ENCODE assay signal across 8 mouse cellular contexts in genomic region chr11:74725181-74725580, GRCm38 (mm10). TPM values are rescaled to one million over a fixed set of nuclear protein-coding genes. Genes with fewer than 3 reads are reported as not detected.
DNase-seq lines count a peak whose midpoint lies in the region; ATAC-seq and TF ChIP-seq lines count a peak whose summit lies in the region.

No protein-coding gene starts in this region.

- H3K4me3 ChIP-seq in stomach, embryonic 14.5 days (ENCODE audit: low read depth, low read length), result no peak overlapping the region
- no peak overlapping the region for H3K4me3 ChIP-seq in stomach, postnatal 0 days (ENCODE audit: low read depth, low read length)
- H3K4me3 ChIP-seq in hindbrain, embryonic 16.5 days (ENCODE audit: low read length), result no peak overlapping the region

- WGBS in stomach, embryonic 14.5 days, result 68% methylated on average over 5 of the region's 5 CpGs
- WGBS in stomach, postnatal 0 days, result 68% methylated on average over 5 of the region's 5 CpGs
- 57% methylated on average over 5 of the region's 5 CpGs for WGBS in hindbrain, embryonic 16.5 days

- peaks cover 8% of the 10 kb centered on the region for H3K4me1 ChIP-seq in stomach, embryonic 14.5 days (ENCODE audit: control insufficient read depth, insufficient read depth, low read length)
- H3K4me1 ChIP-seq in stomach, postnatal 0 days (replicated peaks; ENCODE audit: control insufficient read depth, insufficient read depth), result no peaks in the 10 kb centered on the region; the same call in 1 of the 2 replicates
- H3K4me1 ChIP-seq in hindbrain, embryonic 16.5 days (ENCODE audit: control insufficient read depth, insufficient read depth, low read depth, low read length), result peaks cover 18% of the 10 kb centered on the region

- peak; percentile 41 for DNase-seq in cerebellum, adult 11-12 months
- no peak for DNase-seq in stomach, postnatal 0 days (ENCODE audit: low spot score)
- DNase-seq in frontal cortex, postnatal 14 days (ENCODE audit: low spot score in 2 of 2), result no peak
- DNase-seq in B cell, adult 2 months, result no peak
- no peak for DNase-seq in right cerebral cortex, adult 2 months (ENCODE audit: low spot score in 2 of 2)

- H3K27me3 ChIP-seq in stomach, embryonic 14.5 days (ENCODE audit: control insufficient read depth, insufficient read depth, low read length), result no peaks in the 10 kb centered on the region
- H3K27me3 ChIP-seq in stomach, postnatal 0 days (ENCODE audit: control insufficient read depth, insufficient read depth, low read length), result no peaks in the 10 kb centered on the region
- no peaks in the 10 kb centered on the region for H3K27me3 ChIP-seq in hindbrain, embryonic 16.5 days (replicated peaks; ENCODE audit: control insufficient read depth, insufficient read depth, low read length)

- H3K27ac ChIP-seq in stomach, embryonic 14.5 days (ENCODE audit: low read length), result no peak overlapping the region
- H3K27ac ChIP-seq in stomach, postnatal 0 days (replicated peaks), result no peak overlapping the region
- peak overlapping the region; percentile 0; the same call in 1 of the 2 replicates for H3K27ac ChIP-seq in hindbrain, embryonic 16.5 days (ENCODE audit: low read depth, low read length)

- H3K9me3 ChIP-seq in stomach, embryonic 14.5 days (ENCODE audit: control insufficient read depth, low read depth, low read length), result no peaks in the 10 kb centered on the region
- H3K9me3 ChIP-seq in stomach, postnatal 0 days (ENCODE audit: control insufficient read depth, low read length), result no peaks in the 10 kb centered on the region
- no peaks in the 10 kb centered on the region for H3K9me3 ChIP-seq in hindbrain, embryonic 16.5 days (ENCODE audit: control insufficient read depth, low read length)

- no peaks in the 10 kb centered on the region for H3K36me3 ChIP-seq in stomach, embryonic 14.5 days (ENCODE audit: control insufficient read depth, insufficient read depth, low read length)
- no peaks in the 10 kb centered on the region for H3K36me3 ChIP-seq in stomach, postnatal 0 days (ENCODE audit: control insufficient read depth, insufficient read depth, low read length)
- H3K36me3 ChIP-seq in hindbrain, embryonic 16.5 days (ENCODE audit: control insufficient read depth, insufficient read depth, low read length), result no peaks in the 10 kb centered on the region

- TF ChIP-seq EP300 in stomach, postnatal 0 days (optimal IDR thresholded peaks at IDR 0.05), result no peak

- peak overlapping the region; percentile 46 for H3K4me2 ChIP-seq in stomach, embryonic 14.5 days (replicated peaks; ENCODE audit: low read depth, low read length)
- no peak overlapping the region for H3K4me2 ChIP-seq in stomach, postnatal 0 days (replicated peaks; ENCODE audit: low read depth)
- peak overlapping the region; percentile 78 for H3K4me2 ChIP-seq in hindbrain, embryonic 16.5 days (ENCODE audit: low read length)

- ATAC-seq in cerebellum, adult (ENCODE audit: insufficient number of reproducible peaks, low FRiP score, low TSS enrichment), result no peak
- no peak for ATAC-seq in stomach, embryonic 14.5 days (ENCODE audit: insufficient number of reproducible peaks, insufficient read depth, low FRiP score, low read depth)
- ATAC-seq in stomach, postnatal 0 days (ENCODE audit: low FRiP score, low TSS enrichment), result no peak
- no peak for ATAC-seq in hindbrain, embryonic 16.5 days

- H3K9ac ChIP-seq in stomach, embryonic 14.5 days (replicated peaks; ENCODE audit: low read depth, low read length), result 0 out of 2 replicates have a peak overlapping the region, but pooled peaks have one; percentile 84
- H3K9ac ChIP-seq in stomach, postnatal 0 days (ENCODE audit: low read length), result no peak overlapping the region
- H3K9ac ChIP-seq in hindbrain, embryonic 16.5 days (ENCODE audit: low read depth, low read length), result no peak overlapping the region

- TF ChIP-seq CTCF in stomach, postnatal 0 days (IDR thresholded peaks at IDR 0.05; ENCODE audit: low read depth), result no peak

RNA-seq across cellular contexts. Expression of gene Pafah1b1, which starts 0.7 kb away (rescaled TPM):
- polyA plus RNA-seq in stomach, embryonic 14.5 days (2014; fragmentation: Nextera tagmentation; extraction: Ambion mirVana), result 77.2 and 77.7 TPM in 2 replicates
- 47.5 and 51.7 TPM in 2 replicates for polyA plus RNA-seq in stomach, postnatal 0 days (2015; fragmentation: Nextera tagmentation; extraction: Ambion mirVana)
- polyA plus RNA-seq in hindbrain, embryonic 16.5 days (2015; fragmentation: Nextera tagmentation; extraction: Ambion mirVana), result 46.0 and 46.8 TPM in 2 replicates

RNA-seq across cellular contexts. Expression of gene Mettl16, which starts 45.4 kb away (rescaled TPM):
- 33.5 TPM in 2 replicates for polyA plus RNA-seq in stomach, embryonic 14.5 days (2014; fragmentation: Nextera tagmentation; extraction: Ambion mirVana)
- polyA plus RNA-seq in stomach, postnatal 0 days (2015; fragmentation: Nextera tagmentation; extraction: Ambion mirVana), result 13.4 and 13.9 TPM in 2 replicates
- polyA plus RNA-seq in hindbrain, embryonic 16.5 days (2015; fragmentation: Nextera tagmentation; extraction: Ambion mirVana), result 52.2 and 55.3 TPM in 2 replicates
